Mouse (Mus musculus): ENCODE results near the gene Acox2. TPM values are rescaled to one million over a fixed set of nuclear protein-coding genes. Genes with fewer than 3 reads are reported as not detected.
A peak's percentile ranks its signal among the peaks of the same experiment; 100 is the strongest.

Gene Acox2
- polyA plus RNA-seq, 1 experiment from 2014 or later = 74.1 TPM

DNA sequence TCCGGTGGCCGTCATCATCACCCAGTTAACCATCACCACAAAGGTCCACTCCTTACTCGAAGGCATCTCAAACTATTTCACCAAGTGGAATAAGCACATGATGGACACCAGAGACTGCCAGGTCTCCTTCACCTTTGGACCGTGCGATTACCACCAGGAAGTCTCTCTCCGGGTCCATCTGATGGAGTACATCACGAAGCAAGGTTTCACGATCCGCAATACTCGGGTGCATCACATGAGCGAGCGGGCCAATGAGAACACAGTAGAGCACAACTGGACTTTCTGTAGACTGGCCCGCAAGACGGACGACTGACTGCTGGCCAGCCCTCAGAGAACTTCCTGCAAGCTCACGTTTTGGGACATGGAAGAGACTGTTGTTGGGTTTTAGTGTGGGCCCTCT lies 36.6 kb downstream of the Acox2 start:
- Histone ChIP-seq H3K27me3 (ENCODE audit: control insufficient read depth, insufficient read depth, low read depth, low read length) (no peaks in the 10 kb centered on the region), H3K4me2 (ENCODE audit: low read depth, low read length) (no peak overlapping the region), H3K9me3 (replicated peaks; ENCODE audit: control insufficient read depth, low read length) (no peaks in the 10 kb centered on the region), H3K4me1 (ENCODE audit: control insufficient read depth, low read depth, low read length) (peaks cover 9% of the 10 kb centered on the region), H3K27ac (ENCODE audit: low read length) (no peak overlapping the region), H3K9ac (ENCODE audit: low read depth, low read length) (no peak overlapping the region), H3K4me3 (ENCODE audit: low read depth, low read length) (no peak overlapping the region), H3K36me3 (ENCODE audit: control insufficient read depth, insufficient read depth) (no peaks in the 10 kb centered on the region)
- 87% methylated on average over 16 of the region's 16 CpGs for WGBS (ENCODE audit: insufficient replicate concordance)
- no peak for ATAC-seq (ENCODE audit: low read depth)

- WGBS (ENCODE audit: insufficient replicate concordance) = 48% methylated on average over 2 of the region's 2 CpGs
- H3K4me3 ChIP-seq (ENCODE audit: low read depth, low read length) = no peak overlapping the region
- no peaks in the 10 kb centered on the region for H3K9me3 ChIP-seq (replicated peaks; ENCODE audit: control insufficient read depth, low read length)
- no peaks in the 10 kb centered on the region for H3K36me3 ChIP-seq (ENCODE audit: control insufficient read depth, insufficient read depth)
- no peak overlapping the region for H3K27ac ChIP-seq (ENCODE audit: low read length)
- peak; percentile 77 for ATAC-seq (ENCODE audit: low read depth)
- H3K4me1 ChIP-seq (ENCODE audit: control insufficient read depth, low read depth, low read length) = peaks cover 12% of the 10 kb centered on the region
- no peak overlapping the region for H3K4me2 ChIP-seq (ENCODE audit: low read depth, low read length)
- no peaks in the 10 kb centered on the region for H3K27me3 ChIP-seq (ENCODE audit: control insufficient read depth, insufficient read depth, low read depth, low read length)
- H3K9ac ChIP-seq (ENCODE audit: low read depth, low read length) = no peak overlapping the region
Observed at GRCm38 (mm10) chr14:8220912-8221311, 38.2 kb downstream of the Acox2 start.

DNA sequence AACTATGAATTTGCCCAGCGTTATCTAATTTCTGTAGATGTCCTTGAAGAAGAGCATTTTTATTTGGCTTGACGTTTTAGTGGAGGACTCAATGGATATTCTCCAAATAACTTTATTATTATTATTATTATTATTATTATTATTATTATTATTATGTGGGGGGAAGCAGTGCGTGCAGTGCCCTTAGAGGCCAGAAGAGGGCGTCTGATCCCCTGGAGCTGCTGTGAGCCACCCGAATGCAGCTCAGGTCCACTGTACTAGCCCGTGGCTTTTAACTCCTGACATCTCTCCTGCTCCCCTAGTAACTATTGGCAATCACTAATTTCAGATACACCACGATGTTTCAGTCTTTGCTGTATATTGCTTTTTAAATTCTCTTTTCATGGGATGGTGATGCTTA lies 38.8 kb downstream of the Acox2 start:
- peaks cover 14% of the 10 kb centered on the region for H3K4me1 ChIP-seq (ENCODE audit: control insufficient read depth, low read depth, low read length)
- H3K9ac ChIP-seq (ENCODE audit: low read depth, low read length) = no peak overlapping the region
- ATAC-seq (ENCODE audit: low read depth) = peak; percentile 53
- no peaks in the 10 kb centered on the region for H3K9me3 ChIP-seq (replicated peaks; ENCODE audit: control insufficient read depth, low read length)
- no peaks in the 10 kb centered on the region for H3K27me3 ChIP-seq (ENCODE audit: control insufficient read depth, insufficient read depth, low read depth, low read length)
- no peak overlapping the region for H3K27ac ChIP-seq (ENCODE audit: low read length)
- no peaks in the 10 kb centered on the region for H3K36me3 ChIP-seq (ENCODE audit: control insufficient read depth, insufficient read depth)
- H3K4me3 ChIP-seq (ENCODE audit: low read depth, low read length) = no peak overlapping the region
- H3K4me2 ChIP-seq (ENCODE audit: low read depth, low read length) = no peak overlapping the region
- 43% methylated on average over 7 of the region's 7 CpGs for WGBS (ENCODE audit: insufficient replicate concordance)

DNA sequence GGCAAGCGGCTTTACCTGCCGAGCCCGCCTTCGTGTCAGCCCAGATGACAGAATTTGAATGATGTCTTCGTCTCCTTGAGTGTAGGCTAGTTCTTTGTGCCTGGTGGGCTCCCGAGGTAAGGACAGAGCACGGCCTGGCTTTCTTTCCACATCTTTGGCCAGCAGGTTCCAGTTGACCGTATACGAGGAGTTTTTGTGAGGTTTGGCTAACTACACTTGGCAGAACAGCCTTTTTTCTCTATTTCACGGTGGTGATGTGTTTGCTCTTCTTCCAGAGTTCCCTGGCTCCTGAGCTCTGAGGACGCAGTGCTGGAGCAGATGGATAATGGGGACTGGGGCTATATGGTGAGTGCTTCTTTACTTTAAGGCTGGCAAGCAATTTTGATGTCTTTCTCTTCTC lies 39.3 kb downstream of the Acox2 start:
- no peak overlapping the region for H3K4me2 ChIP-seq (ENCODE audit: low read depth, low read length)
- peaks cover 19% of the 10 kb centered on the region for H3K4me1 ChIP-seq (ENCODE audit: control insufficient read depth, low read depth, low read length)
- no peak for ATAC-seq (ENCODE audit: low read depth)
- H3K4me3 ChIP-seq (ENCODE audit: low read depth, low read length) = no peak overlapping the region
- H3K9me3 ChIP-seq (replicated peaks; ENCODE audit: control insufficient read depth, low read length) = no peaks in the 10 kb centered on the region
- WGBS (ENCODE audit: insufficient replicate concordance) = 79% methylated on average over 11 of the region's 11 CpGs
- H3K27me3 ChIP-seq (ENCODE audit: control insufficient read depth, insufficient read depth, low read depth, low read length) = no peaks in the 10 kb centered on the region
- H3K27ac ChIP-seq (ENCODE audit: low read length) = no peak overlapping the region
- no peaks in the 10 kb centered on the region for H3K36me3 ChIP-seq (ENCODE audit: control insufficient read depth, insufficient read depth)
- H3K9ac ChIP-seq (ENCODE audit: low read depth, low read length) = no peak overlapping the region

GRCm38 (mm10) chr14:8218730-8219380 lies 40.3 kb downstream of the Acox2 start:
- Histone ChIP-seq H3K9me3 (replicated peaks; ENCODE audit: control insufficient read depth, low read length) (no peaks in the 10 kb centered on the region), H3K4me2 (ENCODE audit: low read depth, low read length) (no peak overlapping the region), H3K9ac (ENCODE audit: low read depth, low read length) (no peak overlapping the region), H3K4me1 (ENCODE audit: control insufficient read depth, low read depth, low read length) (peaks cover 18% of the 10 kb centered on the region), H3K27ac (ENCODE audit: low read length) (no peak overlapping the region), H3K27me3 (ENCODE audit: control insufficient read depth, insufficient read depth, low read depth, low read length) (no peaks in the 10 kb centered on the region), H3K4me3 (ENCODE audit: low read depth, low read length) (no peak overlapping the region), H3K36me3 (ENCODE audit: control insufficient read depth, insufficient read depth) (no peaks in the 10 kb centered on the region)
- 60% methylated on average over 10 of the region's 10 CpGs for WGBS (ENCODE audit: insufficient replicate concordance)
- ATAC-seq (ENCODE audit: low read depth) = no peak

- H3K27ac ChIP-seq (ENCODE audit: low read length) = no peak overlapping the region
- H3K27me3 ChIP-seq (ENCODE audit: control insufficient read depth, insufficient read depth, low read depth, low read length) = no peaks in the 10 kb centered on the region
- no peak overlapping the region for H3K9ac ChIP-seq (ENCODE audit: low read depth, low read length)
- H3K4me2 ChIP-seq (ENCODE audit: low read depth, low read length) = no peak overlapping the region
- H3K36me3 ChIP-seq (ENCODE audit: control insufficient read depth, insufficient read depth) = no peaks in the 10 kb centered on the region
- WGBS (ENCODE audit: insufficient replicate concordance) = 66% methylated on average over 7 of the region's 7 CpGs
- peaks cover 14% of the 10 kb centered on the region for H3K4me1 ChIP-seq (ENCODE audit: control insufficient read depth, low read depth, low read length)
- no peak overlapping the region for H3K4me3 ChIP-seq (ENCODE audit: low read depth, low read length)
- ATAC-seq (ENCODE audit: low read depth) = no peak
- no peaks in the 10 kb centered on the region for H3K9me3 ChIP-seq (replicated peaks; ENCODE audit: control insufficient read depth, low read length)
Observed at GRCm38 (mm10) chr14:8218238-8218637, 40.9 kb downstream of the Acox2 start.

GRCm38 (mm10) chr14:8216100-8216499 lies 43.1 kb downstream of the Acox2 start:
- Histone ChIP-seq H3K4me3 (ENCODE audit: low read depth, low read length) (no peak overlapping the region), H3K36me3 (ENCODE audit: control insufficient read depth, insufficient read depth) (no peaks in the 10 kb centered on the region), H3K4me2 (ENCODE audit: low read depth, low read length) (no peak overlapping the region), H3K27ac (ENCODE audit: low read length) (no peak overlapping the region), H3K9me3 (replicated peaks; ENCODE audit: control insufficient read depth, low read length) (no peaks in the 10 kb centered on the region), H3K4me1 (ENCODE audit: control insufficient read depth, low read depth, low read length) (peaks cover 14% of the 10 kb centered on the region), H3K27me3 (ENCODE audit: control insufficient read depth, insufficient read depth, low read depth, low read length) (no peaks in the 10 kb centered on the region), H3K9ac (ENCODE audit: low read depth, low read length) (no peak overlapping the region)
- WGBS (ENCODE audit: insufficient replicate concordance) = 31% methylated on average over 5 of the region's 5 CpGs
- no peak for ATAC-seq (ENCODE audit: low read depth)

GRCm38 (mm10) chr14:8215208-8215778 lies 43.9 kb downstream of the Acox2 start:
- H3K4me3 ChIP-seq (ENCODE audit: low read depth, low read length) = peak overlapping the region; percentile 83
- peak overlapping the region; percentile 96 for H3K4me2 ChIP-seq (ENCODE audit: low read depth, low read length)
- no peaks in the 10 kb centered on the region for H3K36me3 ChIP-seq (ENCODE audit: control insufficient read depth, insufficient read depth)
- no peaks in the 10 kb centered on the region for H3K27me3 ChIP-seq (ENCODE audit: control insufficient read depth, insufficient read depth, low read depth, low read length)
- 18% methylated on average over 21 of the region's 21 CpGs for WGBS (ENCODE audit: insufficient replicate concordance)
- no peak for ATAC-seq (ENCODE audit: low read depth)
- no peak overlapping the region for H3K27ac ChIP-seq (ENCODE audit: low read length)
- peak overlapping the region; percentile 92 for H3K9ac ChIP-seq (ENCODE audit: low read depth, low read length)
- H3K9me3 ChIP-seq (replicated peaks; ENCODE audit: control insufficient read depth, low read length) = no peaks in the 10 kb centered on the region
- peaks cover 14% of the 10 kb centered on the region for H3K4me1 ChIP-seq (ENCODE audit: control insufficient read depth, low read depth, low read length)

DNA sequence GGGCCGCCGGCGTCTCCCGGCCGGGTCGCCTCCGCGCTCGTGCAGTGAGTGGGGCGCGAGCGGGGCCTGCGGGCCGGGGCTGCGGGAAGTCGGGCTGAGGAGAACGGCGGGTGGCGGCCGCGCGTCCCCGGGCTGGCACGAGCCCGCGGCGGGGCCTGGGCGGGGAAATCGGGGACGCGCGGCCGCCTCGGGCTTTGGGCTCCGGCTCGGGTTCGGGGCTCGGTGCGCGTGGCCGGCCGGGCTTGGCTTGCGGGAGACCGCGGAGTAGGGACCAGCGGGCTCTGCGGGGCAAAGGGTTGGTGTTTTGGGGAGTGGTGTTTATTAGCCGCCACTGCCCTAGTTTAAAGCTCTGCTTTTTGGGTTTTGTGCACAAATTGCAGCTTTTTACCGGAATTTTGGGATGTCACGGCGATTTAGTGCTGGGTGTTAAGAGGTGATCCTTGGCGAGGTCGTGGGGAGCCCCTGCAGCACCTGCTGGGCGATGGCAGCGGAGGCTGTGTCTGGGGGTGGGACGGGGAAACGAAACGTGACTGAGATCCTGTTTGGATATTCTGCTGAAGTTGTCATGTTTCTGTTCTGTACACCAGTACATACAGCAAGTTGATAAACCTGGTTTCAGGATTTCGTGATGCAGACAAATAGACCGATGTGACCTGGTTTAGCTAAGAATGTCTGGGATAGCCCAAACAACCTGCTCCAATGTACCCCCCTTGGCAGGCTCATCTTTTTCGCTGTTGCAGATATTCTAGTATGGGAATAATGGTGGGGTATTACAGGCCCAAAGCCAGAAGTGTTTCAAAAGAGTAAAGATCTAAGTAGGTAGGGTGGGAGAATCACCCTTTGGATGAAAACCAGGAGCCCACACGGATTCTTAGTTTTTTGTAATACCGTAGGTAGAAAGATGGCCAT lies 44.6 kb downstream of the Acox2 start:
- Histone ChIP-seq H3K9ac (ENCODE audit: low read depth, low read length) (peak overlapping the region; percentile 92), H3K9me3 (replicated peaks; ENCODE audit: control insufficient read depth, low read length) (no peaks in the 10 kb centered on the region), H3K4me2 (ENCODE audit: low read depth, low read length) (peak overlapping the region; percentile 96), H3K4me3 (ENCODE audit: low read depth, low read length) (peak overlapping the region; percentile 83), H3K27ac (ENCODE audit: low read length) (peak overlapping the region; percentile 93), H3K4me1 (ENCODE audit: control insufficient read depth, low read depth, low read length) (peaks cover 14% of the 10 kb centered on the region), H3K27me3 (ENCODE audit: control insufficient read depth, insufficient read depth, low read depth, low read length) (no peaks in the 10 kb centered on the region), H3K36me3 (ENCODE audit: control insufficient read depth, insufficient read depth) (no peaks in the 10 kb centered on the region)
- ATAC-seq (ENCODE audit: low read depth) = peak; percentile 74
- 2% methylated on average over 56 of the region's 63 CpGs for WGBS (ENCODE audit: insufficient replicate concordance)

Data from liver, embryonic 16.5 days (tissue).